Mouse (Mus musculus) megakaryocyte, adult 5-6 weeks (primary cell): ENCODE results near the gene Lrguk. TPM values are rescaled to one million over a fixed set of nuclear protein-coding genes. Genes with fewer than 3 reads are reported as not detected.

Experiments
- ATAC-seq: 2 replicates; pipeline ENCODE4 v1.8.0; 2016; ENCODE audit warnings: mild to moderate bottlenecking, inconsistent platforms; ENCODE audit not compliant: poor library complexity, severe bottlenecking
- total RNA-seq, 2 experiments: library from RNA; stranded (forward) in 1 of 2; stranded (reverse) in 1 of 2; fragments of 153-499, 151-499 nt in 1 of 2; fragments of 221-1000, 200-1000 nt in 1 of 2; gene quantifications; 2 replicates each; pipeline versions ENCODE4 v1.2.3 to v1.2.4; 2015 to 2017

Gene Lrguk
- total RNA-seq (2015) (not detected in 2 replicates), total RNA-seq (2017) (not detected in 2 replicates)

- peak; percentile 93 for ATAC-seq
These were observed at the start of gene Lrguk for GRCm38 (mm10) chr6:34028933-34029745. Lrguk (plus strand) TSS chr6:34029448.

GRCm38 (mm10) chr6:33982709-33983108 lies 46.5 kb upstream of the Lrguk start:
- no peak for ATAC-seq

- ATAC-seq, result no peak
These were observed 42.1 kb upstream of the Lrguk start for GRCm38 (mm10) chr6:33987132-33987531.

- no peak for ATAC-seq
These were observed 36.8 kb upstream of the Lrguk start for GRCm38 (mm10) chr6:33992213-33993034.

GRCm38 (mm10) chr6:33993842-33994241 lies 35.4 kb upstream of the Lrguk start:
- ATAC-seq, result no peak

GRCm38 (mm10) chr6:33998590-33998989 lies 30.7 kb upstream of the Lrguk start:
- ATAC-seq, result no peak

GRCm38 (mm10) chr6:33999530-33999929 lies 29.7 kb upstream of the Lrguk start:
- ATAC-seq, result no peak

- no peak for ATAC-seq
These were observed 28.6 kb upstream of the Lrguk start for GRCm38 (mm10) chr6:34000644-34001043.

GRCm38 (mm10) chr6:34003033-34003432 lies 26.2 kb upstream of the Lrguk start:
- ATAC-seq, result no peak

- no peak for ATAC-seq
These were observed 15.8 kb upstream of the Lrguk start for GRCm38 (mm10) chr6:34013469-34013868.

- peak; percentile 38 for ATAC-seq
These were observed 439 bp downstream of the Lrguk start for GRCm38 (mm10) chr6:34029746-34030027.

GRCm38 (mm10) chr6:34034096-34034495 lies 4.8 kb downstream of the Lrguk start:
- no peak for ATAC-seq

GRCm38 (mm10) chr6:34034577-34035461 lies 5.6 kb downstream of the Lrguk start:
- ATAC-seq, result no peak

- ATAC-seq, result peak; percentile 80
These were observed 11.5 kb downstream of the Lrguk start for GRCm38 (mm10) chr6:34040624-34041235.

GRCm38 (mm10) chr6:34041589-34042280 lies 12.5 kb downstream of the Lrguk start:
- ATAC-seq, result no peak

GRCm38 (mm10) chr6:34044228-34044811 lies 15.1 kb downstream of the Lrguk start:
- ATAC-seq, result no peak

- ATAC-seq, result no peak
These were observed 15.7 kb downstream of the Lrguk start for GRCm38 (mm10) chr6:34044846-34045540.

- no peak for ATAC-seq
These were observed 17.4 kb downstream of the Lrguk start for GRCm38 (mm10) chr6:34046551-34047186.

GRCm38 (mm10) chr6:34049433-34049832 lies 20.2 kb downstream of the Lrguk start:
- no peak for ATAC-seq
